Mouse (Mus musculus): ENCODE measurements at regions not wholly inside any gene's neighbourhood (a gene's known extent, or its start where the extent isn't known, plus 50 kb on each side); places are given as distances from the start of the nearest gene placed in this dataset.

DNA sequence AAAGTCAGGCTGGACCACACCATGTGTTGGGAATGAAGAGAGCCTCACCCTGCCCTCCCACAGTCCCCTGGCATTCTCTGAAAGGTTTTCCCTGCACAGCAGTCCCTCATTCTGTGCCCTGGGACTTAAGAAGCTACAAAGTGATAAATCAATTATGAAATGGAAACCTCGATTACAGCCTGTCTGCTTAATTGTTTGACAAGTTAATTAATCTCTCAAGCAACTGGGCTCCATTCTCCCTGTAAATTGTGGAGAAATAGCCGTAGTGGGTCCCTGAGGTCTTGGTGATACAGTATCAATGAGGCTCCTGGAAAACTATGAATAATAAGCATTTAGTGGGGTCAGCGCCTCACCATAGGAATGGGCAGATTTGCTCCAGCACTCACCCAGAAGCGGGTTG is 870.3 kb downstream of the Ntrk3 start:
- TF ChIP-seq CTCF (IDR thresholded peaks at IDR 0.05; ENCODE audit: low read depth, low read length) = no peak
- TF ChIP-seq EP300 (IDR thresholded peaks at IDR 0.05; ENCODE audit: insufficient read depth, low read depth, low read length) = no peak
- no peak for TF ChIP-seq POLR2A (IDR thresholded peaks at IDR 0.05; ENCODE audit: insufficient read depth, low read length)

All from ES-Bruce4 (cell line).